Mouse (Mus musculus): ENCODE results near the gene Fstl4.

DNA sequence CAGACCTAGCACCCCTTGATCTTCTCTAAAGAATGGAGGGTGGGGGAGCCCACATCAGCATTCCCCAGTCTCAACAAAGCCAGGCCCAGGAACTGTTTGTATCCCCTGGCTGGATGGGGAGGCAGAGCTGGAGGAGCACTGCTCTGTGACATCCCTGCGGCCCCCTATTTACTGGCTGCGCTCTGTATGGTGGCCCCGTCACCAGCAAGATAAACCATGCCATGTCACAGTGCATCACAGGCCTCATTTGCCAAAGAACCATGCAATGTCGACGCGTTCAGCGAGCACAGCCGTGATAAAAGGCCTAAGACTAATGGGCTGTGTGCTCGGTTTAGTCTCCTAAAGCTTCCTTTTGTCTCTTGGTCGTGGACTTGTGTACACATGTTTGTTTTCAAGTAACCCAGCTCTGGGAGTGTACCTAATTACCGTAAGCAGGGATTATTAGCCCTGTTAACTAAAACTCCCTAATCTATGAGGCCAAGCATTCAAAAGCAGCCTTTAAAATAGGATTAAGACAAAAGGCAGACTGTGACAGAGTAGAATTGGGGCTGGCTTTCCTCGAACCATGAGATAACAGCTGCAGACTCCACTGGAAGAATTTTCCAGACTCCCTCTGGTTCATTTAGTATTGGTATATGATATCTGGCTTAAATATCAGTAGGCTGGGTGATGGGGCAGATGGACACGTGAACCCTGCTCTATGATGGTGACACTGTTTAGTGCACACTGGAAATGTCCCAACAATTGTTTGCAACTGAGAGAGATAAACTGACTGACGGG, 303.5 kb downstream of the Fstl4 start:
- TF ChIP-seq POLR2A (IDR thresholded peaks at IDR 0.05; ENCODE audit: low read depth, low read length) (no peak), CTCF (conservative IDR thresholded peaks at IDR 0.05; ENCODE audit: insufficient read depth, insufficient read length, low read depth, low read length) (no peak)

Data from kidney, adult 2 months (tissue).